Mouse (Mus musculus): ENCODE measurements around the gene Wasf2. TPM values are rescaled to one million over a fixed set of nuclear protein-coding genes. Genes with fewer than 3 reads are reported as not detected.

Wasf2 gene
- polyA plus RNA-seq, 1 experiment: 45.7 TPM

GRCm38 (mm10) chr4:133218745-133219144 is 88.4 kb downstream of the Wasf2 start:
- Histone ChIP-seq H3K36me3 (ENCODE audit: control insufficient read depth, insufficient read depth, low read length) (no peaks in the 10 kb centered on the region), H3K4me3 (ENCODE audit: insufficient read depth, low read depth, low read length) (no peak overlapping the region), H3K4me1 (ENCODE audit: control insufficient read depth, insufficient read depth, low read length) (0 out of 2 replicates have a peak, but pooled peaks cover 2% of the 10 kb centered on the region), H3K27me3 (replicated peaks; ENCODE audit: control insufficient read depth, insufficient read depth, low read length) (no peaks in the 10 kb centered on the region), H3K27ac (ENCODE audit: insufficient read depth, low read depth, low read length) (no peak overlapping the region)
- WGBS: 85% methylated on average over 3 of the region's 3 CpGs
- TF ChIP-seq POLR2A (IDR thresholded peaks at IDR 0.05; ENCODE audit: low read depth, low read length): no peak
- TF ChIP-seq CTCF (conservative IDR thresholded peaks at IDR 0.05; ENCODE audit: insufficient read depth, insufficient read length, low read depth, low read length): no peak
- no peak for DNase-seq

- WGBS: 10% methylated on average over 25 of the region's 25 CpGs
- Histone ChIP-seq H3K27me3 (replicated peaks; ENCODE audit: control insufficient read depth, insufficient read depth, low read length) (no peaks in the 10 kb centered on the region), H3K4me3 (ENCODE audit: insufficient read depth, low read depth, low read length) (peak overlapping the region; percentile 40; the same call in 1 of the 2 replicates), H3K27ac (ENCODE audit: insufficient read depth, low read depth, low read length) (no peak overlapping the region), H3K36me3 (ENCODE audit: control insufficient read depth, insufficient read depth, low read length) (no peaks in the 10 kb centered on the region), H3K4me1 (ENCODE audit: control insufficient read depth, insufficient read depth, low read length) (0 out of 2 replicates have a peak, but pooled peaks cover 2% of the 10 kb centered on the region)
- DNase-seq: peak; percentile 74
- TF ChIP-seq CTCF (conservative IDR thresholded peaks at IDR 0.05; ENCODE audit: insufficient read depth, insufficient read length, low read depth, low read length): no peak
- no peak for TF ChIP-seq POLR2A (IDR thresholded peaks at IDR 0.05; ENCODE audit: low read depth, low read length)
These were observed 90.4 kb downstream of the Wasf2 start for GRCm38 (mm10) chr4:133220656-133221055.

GRCm38 (mm10) chr4:133221701-133222100 is 91.4 kb downstream of the Wasf2 start:
- WGBS: 91% methylated on average over 8 of the region's 8 CpGs
- Histone ChIP-seq H3K4me3 (ENCODE audit: insufficient read depth, low read depth, low read length) (no peak overlapping the region), H3K27ac (ENCODE audit: insufficient read depth, low read depth, low read length) (no peak overlapping the region), H3K4me1 (ENCODE audit: control insufficient read depth, insufficient read depth, low read length) (0 out of 2 replicates have a peak, but pooled peaks cover 2% of the 10 kb centered on the region), H3K27me3 (replicated peaks; ENCODE audit: control insufficient read depth, insufficient read depth, low read length) (no peaks in the 10 kb centered on the region), H3K36me3 (ENCODE audit: control insufficient read depth, insufficient read depth, low read length) (no peaks in the 10 kb centered on the region)
- DNase-seq: no peak
- TF ChIP-seq POLR2A (IDR thresholded peaks at IDR 0.05; ENCODE audit: low read depth, low read length): no peak
- TF ChIP-seq CTCF (conservative IDR thresholded peaks at IDR 0.05; ENCODE audit: insufficient read depth, insufficient read length, low read depth, low read length): no peak

- no peaks in the 10 kb centered on the region for H3K27me3 ChIP-seq (replicated peaks; ENCODE audit: control insufficient read depth, insufficient read depth, low read length)
- H3K4me1 ChIP-seq (ENCODE audit: control insufficient read depth, insufficient read depth, low read length): no peaks in the 10 kb centered on the region
- DNase-seq: no peak
- no peak overlapping the region for H3K4me3 ChIP-seq (ENCODE audit: insufficient read depth, low read depth, low read length)
- TF ChIP-seq CTCF (conservative IDR thresholded peaks at IDR 0.05; ENCODE audit: insufficient read depth, insufficient read length, low read depth, low read length) (no peak), POLR2A (IDR thresholded peaks at IDR 0.05; ENCODE audit: low read depth, low read length) (no peak)
- WGBS: 84% methylated on average over 5 of the region's 5 CpGs
- H3K36me3 ChIP-seq (ENCODE audit: control insufficient read depth, insufficient read depth, low read length): no peaks in the 10 kb centered on the region
- H3K27ac ChIP-seq (ENCODE audit: insufficient read depth, low read depth, low read length): no peak overlapping the region
These were observed 93.6 kb downstream of the Wasf2 start for GRCm38 (mm10) chr4:133223875-133224274.

- Histone ChIP-seq H3K4me3 (ENCODE audit: insufficient read depth, low read depth, low read length) (no peak overlapping the region), H3K4me1 (ENCODE audit: control insufficient read depth, insufficient read depth, low read length) (no peaks in the 10 kb centered on the region), H3K27me3 (replicated peaks; ENCODE audit: control insufficient read depth, insufficient read depth, low read length) (no peaks in the 10 kb centered on the region), H3K27ac (ENCODE audit: insufficient read depth, low read depth, low read length) (no peak overlapping the region), H3K36me3 (ENCODE audit: control insufficient read depth, insufficient read depth, low read length) (no peaks in the 10 kb centered on the region)
- no peak for DNase-seq
- TF ChIP-seq CTCF (conservative IDR thresholded peaks at IDR 0.05; ENCODE audit: insufficient read depth, insufficient read length, low read depth, low read length) (no peak), POLR2A (IDR thresholded peaks at IDR 0.05; ENCODE audit: low read depth, low read length) (no peak)
- WGBS: 59% methylated on average over 10 of the region's 10 CpGs
These were observed 95.8 kb downstream of the Wasf2 start for GRCm38 (mm10) chr4:133226073-133226472.

GRCm38 (mm10) chr4:133227636-133228035 is 97.3 kb downstream of the Wasf2 start:
- no peak overlapping the region for H3K27ac ChIP-seq (ENCODE audit: insufficient read depth, low read depth, low read length)
- H3K27me3 ChIP-seq (replicated peaks; ENCODE audit: control insufficient read depth, insufficient read depth, low read length): no peaks in the 10 kb centered on the region
- TF ChIP-seq CTCF (conservative IDR thresholded peaks at IDR 0.05; ENCODE audit: insufficient read depth, insufficient read length, low read depth, low read length) (no peak), POLR2A (IDR thresholded peaks at IDR 0.05; ENCODE audit: low read depth, low read length) (no peak)
- 42% methylated on average over 8 of the region's 8 CpGs for WGBS
- no peaks in the 10 kb centered on the region for H3K4me1 ChIP-seq (ENCODE audit: control insufficient read depth, insufficient read depth, low read length)
- no peaks in the 10 kb centered on the region for H3K36me3 ChIP-seq (ENCODE audit: control insufficient read depth, insufficient read depth, low read length)
- H3K4me3 ChIP-seq (ENCODE audit: insufficient read depth, low read depth, low read length): no peak overlapping the region
- DNase-seq: no peak

- Histone ChIP-seq H3K27ac (ENCODE audit: insufficient read depth, low read depth, low read length) (no peak overlapping the region), H3K4me3 (ENCODE audit: insufficient read depth, low read depth, low read length) (no peak overlapping the region), H3K36me3 (ENCODE audit: control insufficient read depth, insufficient read depth, low read length) (no peaks in the 10 kb centered on the region), H3K27me3 (replicated peaks; ENCODE audit: control insufficient read depth, insufficient read depth, low read length) (no peaks in the 10 kb centered on the region), H3K4me1 (ENCODE audit: control insufficient read depth, insufficient read depth, low read length) (no peaks in the 10 kb centered on the region)
- TF ChIP-seq POLR2A (IDR thresholded peaks at IDR 0.05; ENCODE audit: low read depth, low read length) (no peak), CTCF (conservative IDR thresholded peaks at IDR 0.05; ENCODE audit: insufficient read depth, insufficient read length, low read depth, low read length) (no peak)
- 79% methylated on average over 8 of the region's 8 CpGs for WGBS
- no peak for DNase-seq
These were observed 99.3 kb downstream of the Wasf2 start for GRCm38 (mm10) chr4:133229582-133229981.
